Mouse (Mus musculus) liver, embryonic 15.5 days (tissue): Measurements from ENCODE around the gene Cnot2. TPM values are rescaled to one million over a fixed set of nuclear protein-coding genes. Genes with fewer than 3 reads are reported as not detected.

Source experiments
- ATAC-seq: fragments of 200-750 bp; cut with Nextera tagmentation; 2 replicates; pipeline ENCODE4 v1.8.0; 2017; ENCODE audit warnings: moderate number of reproducible peaks, mild to moderate bottlenecking, moderate library complexity; ENCODE audit not compliant: insufficient read depth
- H3K27ac ChIP-seq: fragments of 300-500 bp; sonication (generic); replicated peaks from 2 replicates; pipeline ENCODE4 v1.5.1; 2015; ENCODE audit warnings: mild to moderate bottlenecking, inconsistent platforms
- H3K27me3 ChIP-seq: fragments of 300-500 bp; sonication (generic); 2 replicates; pipeline ENCODE4 v1.6.1; 2015; ENCODE audit warnings: mild to moderate bottlenecking, inconsistent platforms
- H3K36me3 ChIP-seq: fragments of 300-500 bp; sonication (generic); replicated peaks from 2 replicates; pipeline ENCODE4 v1.6.1; 2015; ENCODE audit warnings: moderate library complexity, mild to moderate bottlenecking, inconsistent platforms
- H3K4me1 ChIP-seq: fragments of 300-500 bp; sonication (generic); replicated peaks from 2 replicates; pipeline ENCODE4 v1.6.1; 2015; ENCODE audit warnings: inconsistent platforms
- H3K4me2 ChIP-seq: fragments of 300-500 bp; sonication (generic); 2 replicates; pipeline ENCODE4 v1.6.1; 2015; ENCODE audit warnings: moderate library complexity, mild to moderate bottlenecking, inconsistent platforms
- H3K4me3 ChIP-seq: fragments of 300-500 bp; sonication (generic); replicated peaks from 2 replicates; pipeline ENCODE4 v1.5.1; 2015; ENCODE audit warnings: mild to moderate bottlenecking, inconsistent platforms
- H3K9ac ChIP-seq: fragments of 300-500 bp; sonication (generic); 2 replicates; pipeline ENCODE4 v1.6.1; 2015; ENCODE audit warnings: moderate library complexity, mild to moderate bottlenecking, inconsistent platforms
- H3K9me3 ChIP-seq: fragments of 300-500 bp; sonication (generic); replicated peaks from 2 replicates; pipeline ENCODE4 v1.6.1; 2016; ENCODE audit warnings: inconsistent platforms
- WGBS: fragments of 180-500 bp; shearing (Covaris S2); methylation state at CpG from one replicate; pipeline ENCODE4 v1.1.7; 2015; ENCODE audit warnings: mixed read lengths; ENCODE audit not compliant: insufficient replicate concordance; 5-methylcytosine and 5-hydroxymethylcytosine counted together
- microRNA-seq: library from miRNA; unstranded; fragments of <30 nt; microRNA quantifications from one replicate; pipeline ENCODE4, GENCODE M21; 2016
- polyA plus RNA-seq: library from polyadenylated mRNA; unstranded; fragments of >200 nt; fragmentation: Nextera tagmentation; extraction: Ambion mirVana; gene quantifications from 2 replicates; pipeline ENCODE4 v1.2.1, GENCODE M21; 2015

Cnot2 gene
- polyA plus RNA-seq, 1 experiment from 2014 or later = 36.8 TPM

GRCm38 (mm10) chr10:116447176-116447575 is 134.1 kb downstream of the Cnot2 start:
- no peak overlapping the region for H3K9ac ChIP-seq
- no peaks in the 10 kb centered on the region for H3K27me3 ChIP-seq
- H3K4me3 ChIP-seq = no peak overlapping the region
- no peaks in the 10 kb centered on the region for H3K9me3 ChIP-seq
- ATAC-seq = no peak
- WGBS = 70% methylated on average over 9 of the region's 9 CpGs
- no peak overlapping the region for H3K4me2 ChIP-seq
- H3K36me3 ChIP-seq = no peaks in the 10 kb centered on the region
- no peaks in the 10 kb centered on the region for H3K4me1 ChIP-seq
- no peak overlapping the region for H3K27ac ChIP-seq

- H3K36me3 ChIP-seq = no peaks in the 10 kb centered on the region
- no peak overlapping the region for H3K27ac ChIP-seq
- H3K9me3 ChIP-seq = no peaks in the 10 kb centered on the region
- WGBS = 75% methylated on average over 12 of the region's 12 CpGs
- no peaks in the 10 kb centered on the region for H3K27me3 ChIP-seq
- H3K9ac ChIP-seq = no peak overlapping the region
- no peak overlapping the region for H3K4me3 ChIP-seq
- ATAC-seq = no peak
- H3K4me2 ChIP-seq = no peak overlapping the region
- H3K4me1 ChIP-seq = no peaks in the 10 kb centered on the region
These were observed 135.3 kb downstream of the Cnot2 start for GRCm38 (mm10) chr10:116446040-116446439.

GRCm38 (mm10) chr10:116444826-116445225 is 136.5 kb downstream of the Cnot2 start:
- WGBS = 83% methylated on average over 8 of the region's 8 CpGs
- no peaks in the 10 kb centered on the region for H3K27me3 ChIP-seq

GRCm38 (mm10) chr10:116444371-116444770 is 136.9 kb downstream of the Cnot2 start:
- no peak for ATAC-seq
- no peaks in the 10 kb centered on the region for H3K4me1 ChIP-seq
- no peak overlapping the region for H3K27ac ChIP-seq
- H3K36me3 ChIP-seq = no peaks in the 10 kb centered on the region
- peaks cover 4% of the 10 kb centered on the region; the same call in 1 of the 2 replicates for H3K9me3 ChIP-seq
- H3K9ac ChIP-seq = no peak overlapping the region
- no peak overlapping the region for H3K4me2 ChIP-seq
- WGBS = 73% methylated on average over 10 of the region's 10 CpGs
- H3K27me3 ChIP-seq = no peaks in the 10 kb centered on the region
- H3K4me3 ChIP-seq = no peak overlapping the region

More at GRCm38 (mm10) chr10:116444826-116445225, 136.5 kb downstream of the Cnot2 start:
- Histone ChIP-seq H3K27ac (no peak overlapping the region), H3K36me3 (no peaks in the 10 kb centered on the region), H3K4me2 (no peak overlapping the region), H3K9me3 (0 out of 2 replicates have a peak, but pooled peaks cover 3% of the 10 kb centered on the region), H3K4me1 (no peaks in the 10 kb centered on the region), H3K4me3 (no peak overlapping the region), H3K9ac (no peak overlapping the region)
- no peak for ATAC-seq

- Histone ChIP-seq H3K9me3 (peaks cover 12% of the 10 kb centered on the region), H3K27me3 (no peaks in the 10 kb centered on the region), H3K4me3 (no peak overlapping the region), H3K27ac (no peak overlapping the region), H3K4me1 (no peaks in the 10 kb centered on the region), H3K36me3 (no peaks in the 10 kb centered on the region), H3K9ac (no peak overlapping the region), H3K4me2 (no peak overlapping the region)
- ATAC-seq = no peak
- WGBS = 85% methylated on average over 7 of the region's 7 CpGs
These were observed 140.4 kb downstream of the Cnot2 start for GRCm38 (mm10) chr10:116440946-116441345.

- no peak overlapping the region for H3K27ac ChIP-seq
These were observed 141.2 kb downstream of the Cnot2 start for GRCm38 (mm10) chr10:116440088-116440487.

GRCm38 (mm10) chr10:116435455-116435854 is 145.9 kb downstream of the Cnot2 start:
- no peaks in the 10 kb centered on the region for H3K4me1 ChIP-seq
- no peak overlapping the region for H3K27ac ChIP-seq
- peaks cover 9% of the 10 kb centered on the region for H3K9me3 ChIP-seq
- H3K4me3 ChIP-seq = no peak overlapping the region
- H3K36me3 ChIP-seq = no peaks in the 10 kb centered on the region
- WGBS = 72% methylated on average over 12 of the region's 12 CpGs
- no peaks in the 10 kb centered on the region for H3K27me3 ChIP-seq
- ATAC-seq = no peak
- no peak overlapping the region for H3K4me2 ChIP-seq
- no peak overlapping the region for H3K9ac ChIP-seq

More at GRCm38 (mm10) chr10:116440088-116440487, 141.2 kb downstream of the Cnot2 start:
- Histone ChIP-seq H3K4me1 (no peaks in the 10 kb centered on the region), H3K4me3 (no peak overlapping the region), H3K9me3 (peaks cover 12% of the 10 kb centered on the region), H3K36me3 (no peaks in the 10 kb centered on the region), H3K9ac (no peak overlapping the region), H3K27me3 (no peaks in the 10 kb centered on the region), H3K4me2 (no peak overlapping the region)
- WGBS = 60% methylated on average over 10 of the region's 10 CpGs
- ATAC-seq = no peak

Small RNA genes within 50 kb of the gene (microRNA-seq; reads per million reads assigned to microRNA genes)
- not detected for gene Gm25190

Other genes with a start within 250 kb of the Cnot2 start
- 0.18 TPM in 1 of 2 replicates, not detected in the other for gene Kcnmb4, start 107.6 kb downstream of the Cnot2 start, polyA plus RNA-seq